Mouse (Mus musculus) spleen, adult 2 months (tissue): ENCODE data around the gene Nrip2.

Experiments used
- CTCF ChIP-seq: fragments of 200-500 bp; IDR thresholded peaks from 2 replicates; pipeline ENCODE4 v1.5.1; 2011; ENCODE audit warnings: mild to moderate bottlenecking, inconsistent platforms; ENCODE audit not compliant: insufficient read depth, insufficient read length, insufficient replicate concordance; ENCODE audit errors: extremely low read depth
- POLR2A ChIP-seq: fragments of 200-500 bp; IDR thresholded peaks from 2 replicates; pipeline ENCODE4 v1.6.1; 2011; ENCODE audit warnings: low read depth, low read length, inconsistent platforms

DNA sequence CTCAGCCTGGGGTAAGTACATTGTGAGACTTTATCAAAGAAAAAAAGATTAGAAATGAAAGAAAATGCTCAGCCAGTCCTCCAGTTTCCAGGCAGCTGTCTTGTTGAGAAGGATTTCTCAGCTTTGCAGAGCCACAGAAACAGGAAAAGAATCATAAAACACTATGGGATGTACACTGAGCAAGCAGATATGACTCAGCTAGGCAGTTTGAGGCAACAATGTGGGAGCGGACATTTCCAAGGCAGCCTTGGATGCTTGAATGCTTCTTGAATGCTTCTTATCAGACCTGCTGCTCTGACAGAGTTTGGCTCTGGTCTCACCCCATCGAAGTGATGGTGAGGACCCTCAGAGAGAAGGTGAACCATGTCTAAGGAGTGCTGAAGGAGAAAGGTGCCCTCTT lies 21.9 kb downstream of the Nrip2 start:
- no peak for TF ChIP-seq POLR2A
- no peak for TF ChIP-seq CTCF
